Mouse (Mus musculus): ENCODE measurements around the gene Wdr43.

Gene Wdr43

GRCm38 (mm10) chr17:71698619-71698956 is 82.9 kb downstream of the Wdr43 start:
- DNase-seq (ENCODE audit: low read depth, low spot score): no peak

- DNase-seq (ENCODE audit: low read depth, low spot score): no peak
These were observed 89.4 kb downstream of the Wdr43 start for GRCm38 (mm10) chr17:71705113-71705512.

- no peak for DNase-seq (ENCODE audit: low read depth, low spot score)
These were observed 90.1 kb downstream of the Wdr43 start for GRCm38 (mm10) chr17:71705550-71706480.

GRCm38 (mm10) chr17:71707715-71708114 is 92.0 kb downstream of the Wdr43 start:
- no peak for DNase-seq (ENCODE audit: low read depth, low spot score)
